Mouse (Mus musculus): ENCODE results near the gene Ap5b1. TPM values are rescaled to one million over a fixed set of nuclear protein-coding genes. Genes with fewer than 3 reads are reported as not detected.

Gene Ap5b1
- total RNA-seq, 2 experiments from 2014 or later: 3.8 to 11.0 TPM

DNA sequence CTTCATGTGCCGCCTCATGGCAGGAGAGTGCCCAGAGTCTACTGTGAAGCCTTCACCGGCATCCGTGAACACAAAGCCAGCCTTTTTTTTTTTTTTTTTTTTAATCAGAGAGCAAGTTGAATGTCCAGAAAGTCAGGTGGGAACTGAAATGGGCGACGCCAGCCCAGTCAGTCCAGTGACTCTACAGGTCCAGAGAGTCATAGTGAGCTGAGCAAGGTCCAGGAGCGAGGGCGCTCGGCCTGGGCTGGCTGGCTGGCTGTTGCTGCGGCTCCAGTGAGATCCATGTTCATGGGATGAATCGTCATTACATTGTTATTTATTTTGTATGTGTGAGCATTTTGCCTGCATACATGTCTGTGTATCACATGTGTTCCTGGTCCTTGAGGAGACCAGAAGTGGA lies 5.0 kb upstream of the Ap5b1 start:
- no peak for ATAC-seq (replicated peaks; ENCODE audit: low FRiP score, poor library complexity, severe bottlenecking)

DNA sequence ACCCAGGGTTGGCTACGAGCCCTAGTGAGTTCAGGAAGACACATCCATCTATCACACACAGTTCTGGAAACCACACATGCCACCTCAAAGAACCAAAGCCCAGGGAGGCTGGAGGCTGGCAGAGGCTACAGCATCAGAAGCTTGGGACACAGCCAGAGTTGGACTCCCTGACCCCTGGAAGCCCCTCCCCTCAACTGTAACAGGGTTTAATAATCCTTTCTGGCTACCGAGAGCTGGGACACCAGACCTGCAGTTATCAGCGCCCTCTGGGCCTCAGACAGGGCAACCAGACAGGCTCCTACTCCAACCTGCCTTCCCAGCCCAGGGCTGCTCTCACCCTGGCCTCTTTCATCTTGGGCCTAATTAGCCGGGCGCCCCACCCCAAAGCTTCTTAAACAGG lies 1.5 kb upstream of the Ap5b1 start:
- no peak for ATAC-seq (replicated peaks; ENCODE audit: low FRiP score, poor library complexity, severe bottlenecking)

GRCm38 (mm10) chr19:5567180-5567533 lies 668 bp upstream of the Ap5b1 start:
- ATAC-seq (replicated peaks; ENCODE audit: low FRiP score, poor library complexity, severe bottlenecking): peak; percentile 2; the same call in 1 of the 2 replicates

DNA sequence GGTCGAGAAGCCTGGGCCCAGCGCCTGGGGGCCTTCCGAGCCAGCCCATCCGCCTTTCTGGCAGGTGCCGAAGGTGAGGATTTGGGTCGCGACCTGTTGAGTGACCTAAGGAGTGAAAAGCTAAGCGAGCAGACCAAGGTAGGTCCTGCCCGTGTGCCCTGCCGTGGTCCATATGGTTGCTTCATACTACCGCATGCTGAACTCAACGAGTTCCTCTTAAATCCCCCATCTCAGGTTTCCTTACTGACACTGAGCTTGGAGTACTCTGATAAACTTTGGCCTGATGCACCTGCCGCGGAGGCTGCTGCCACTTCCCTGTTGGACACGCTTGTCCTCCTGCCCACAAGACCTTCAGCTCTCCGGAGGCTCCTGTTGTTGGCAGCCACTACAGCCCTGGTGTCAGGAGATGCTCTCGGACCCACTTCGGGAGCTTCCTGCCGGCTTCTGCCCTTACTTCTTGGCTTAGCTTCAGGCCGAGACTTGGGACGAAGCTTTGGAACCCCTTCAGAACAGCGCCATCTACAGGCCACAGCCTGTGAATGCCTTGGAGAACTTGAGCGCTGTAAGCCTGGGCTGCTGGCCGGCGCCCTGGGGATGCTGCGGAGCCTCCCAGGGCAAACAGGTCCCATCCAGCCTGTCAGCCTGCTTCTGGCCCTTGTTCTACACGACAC lies 780 bp downstream of the Ap5b1 start:
- peak; percentile 70 for ATAC-seq (replicated peaks; ENCODE audit: low FRiP score, poor library complexity, severe bottlenecking)

DNA sequence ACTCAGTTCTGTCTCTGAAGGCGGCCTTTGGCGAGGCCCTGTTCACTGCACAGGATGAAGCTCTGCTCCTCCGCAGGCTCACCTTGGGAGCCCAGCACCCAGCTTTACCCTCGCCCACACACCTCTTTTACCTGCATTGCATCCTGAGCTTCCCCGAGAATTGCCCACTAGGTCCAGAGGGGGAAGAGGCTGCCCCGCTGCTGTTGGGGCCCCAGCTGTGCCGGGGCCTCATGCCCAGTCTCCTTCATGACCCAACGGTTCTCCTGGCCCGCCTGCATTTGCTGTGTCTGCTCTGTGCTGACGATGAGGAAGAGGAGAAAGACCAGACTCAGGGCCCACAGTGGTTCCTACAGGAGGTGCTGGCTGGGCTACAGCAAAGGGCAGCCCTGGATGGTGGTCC lies 1.7 kb downstream of the Ap5b1 start:
- no peak for ATAC-seq (replicated peaks; ENCODE audit: low FRiP score, poor library complexity, severe bottlenecking)

GRCm38 (mm10) chr19:5570353-5571246 lies 2.8 kb downstream of the Ap5b1 start:
- no peak for ATAC-seq (replicated peaks; ENCODE audit: low FRiP score, poor library complexity, severe bottlenecking)

DNA sequence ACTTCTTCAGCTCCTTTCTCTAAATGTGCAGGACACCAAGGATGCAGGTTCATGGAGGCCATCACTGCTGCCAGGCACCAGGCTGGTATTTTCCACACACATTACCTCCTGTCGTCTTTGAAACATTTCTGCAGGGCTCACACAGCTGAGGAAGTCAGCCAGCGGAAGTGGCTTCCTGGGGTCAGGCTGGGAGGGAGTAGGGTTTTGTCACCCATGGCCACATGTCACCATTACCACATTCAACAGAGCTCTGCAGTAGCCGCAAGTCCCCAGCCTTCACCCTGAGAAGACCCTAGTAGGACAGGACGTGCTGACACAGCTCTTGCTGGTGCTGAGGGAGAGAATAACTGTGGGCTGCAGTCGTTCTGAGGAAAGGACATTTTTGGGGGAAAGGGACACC lies 4.0 kb downstream of the Ap5b1 start:
- ATAC-seq (replicated peaks; ENCODE audit: low FRiP score, poor library complexity, severe bottlenecking): no peak

DNA sequence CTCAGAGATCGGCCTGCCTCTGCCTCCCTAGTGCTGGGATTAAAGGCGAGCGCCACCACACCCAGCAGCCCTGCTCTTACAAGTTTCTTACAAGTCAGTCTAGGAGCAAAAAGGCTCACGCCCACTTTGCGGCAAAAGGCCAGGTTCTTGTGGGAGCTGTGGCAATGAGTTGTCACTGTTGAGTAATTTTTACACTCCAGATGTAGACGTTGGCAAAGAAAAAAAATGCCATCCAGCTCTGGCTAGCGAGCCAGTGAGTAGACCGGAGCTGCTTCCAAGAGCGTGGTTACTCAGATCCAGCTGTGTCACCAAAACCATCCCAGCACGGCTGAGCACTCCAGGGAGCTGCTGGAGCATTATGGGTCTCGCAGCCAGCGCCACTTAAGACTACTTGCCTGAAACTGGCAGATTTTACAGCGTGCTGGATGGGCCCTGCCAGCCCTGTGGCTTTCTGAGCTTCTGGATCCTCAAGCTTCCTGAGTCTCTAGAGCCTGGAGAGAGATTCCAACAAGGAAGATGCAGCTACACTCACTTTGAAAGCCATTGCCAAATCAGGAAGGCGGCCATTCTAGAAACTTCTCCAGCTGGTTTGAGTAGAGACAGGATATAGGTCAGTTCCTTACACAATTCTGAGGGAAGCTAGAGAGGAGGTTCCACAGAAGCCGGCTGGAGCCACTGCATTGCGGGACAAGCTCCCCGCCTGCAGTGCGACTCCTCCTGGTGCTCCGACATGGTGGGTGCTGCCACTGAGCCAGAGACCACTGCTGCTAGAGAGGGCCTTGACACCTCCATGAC lies 4.7 kb downstream of the Ap5b1 start:
- no peak for ATAC-seq (replicated peaks; ENCODE audit: low FRiP score, poor library complexity, severe bottlenecking)

DNA sequence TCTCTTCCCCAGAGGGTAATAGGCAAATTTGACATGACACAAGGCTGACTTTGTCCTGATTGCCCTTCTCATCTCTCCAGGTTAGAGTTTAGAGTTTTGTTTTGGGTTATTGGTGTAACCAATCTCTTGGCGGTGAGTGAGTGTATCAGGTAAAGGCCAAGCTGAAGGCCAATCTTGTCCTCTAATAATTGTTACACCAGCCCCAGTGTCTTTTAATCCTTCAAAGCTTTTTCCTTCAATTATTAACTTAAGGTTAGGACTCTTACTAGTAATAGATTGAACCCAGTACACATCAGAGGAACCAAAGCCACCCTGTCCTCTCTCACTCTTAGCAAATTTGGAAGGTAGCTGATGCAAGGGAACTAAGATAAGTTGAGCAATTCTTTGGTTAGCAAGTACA lies 7.5 kb downstream of the Ap5b1 start:
- no peak for ATAC-seq (replicated peaks; ENCODE audit: low FRiP score, poor library complexity, severe bottlenecking)

- no peak for ATAC-seq (replicated peaks; ENCODE audit: low FRiP score, poor library complexity, severe bottlenecking)
Measured at GRCm38 (mm10) chr19:5579971-5580370, 12.1 kb downstream of the Ap5b1 start.

DNA sequence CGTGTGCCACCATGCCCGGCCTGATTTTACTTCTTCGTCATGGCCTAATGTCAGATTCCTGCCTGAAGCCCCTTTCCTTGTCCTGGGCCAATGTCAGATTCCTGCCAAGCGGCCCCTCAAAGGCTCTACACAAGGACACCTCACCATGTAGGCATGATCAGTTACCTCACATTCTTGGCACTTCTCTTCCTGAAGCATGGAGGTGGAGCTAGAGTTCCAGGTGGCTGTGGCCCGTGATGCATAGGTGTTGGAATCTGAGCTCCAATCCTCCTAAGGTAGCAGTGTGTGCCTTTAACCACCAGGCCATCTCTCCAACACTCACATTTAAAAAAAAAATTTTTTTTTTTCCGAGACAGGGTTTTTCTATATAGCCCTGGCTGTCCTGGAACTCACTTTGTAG lies 13.0 kb downstream of the Ap5b1 start:
- no peak for ATAC-seq (replicated peaks; ENCODE audit: low FRiP score, poor library complexity, severe bottlenecking)

DNA sequence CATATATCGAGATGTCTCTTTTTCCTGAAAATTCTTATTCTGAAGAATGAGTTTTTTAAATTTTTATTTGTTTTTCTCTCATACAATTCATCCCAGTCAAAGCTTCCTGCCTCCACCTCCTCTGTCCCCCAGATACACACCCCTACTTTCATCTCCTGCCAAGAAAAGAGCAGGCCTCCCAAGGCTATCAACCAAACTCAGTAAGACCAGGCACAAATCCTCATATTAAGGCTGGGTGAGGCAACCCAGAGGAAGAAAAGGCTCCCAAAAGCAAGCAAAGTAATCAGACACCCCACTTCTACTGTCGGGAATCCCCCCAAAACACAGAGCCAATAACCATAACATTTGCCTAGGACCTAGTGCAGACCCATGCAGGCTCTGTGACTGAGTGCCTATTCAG lies 14.2 kb downstream of the Ap5b1 start:
- no peak for ATAC-seq (replicated peaks; ENCODE audit: low FRiP score, poor library complexity, severe bottlenecking)

DNA sequence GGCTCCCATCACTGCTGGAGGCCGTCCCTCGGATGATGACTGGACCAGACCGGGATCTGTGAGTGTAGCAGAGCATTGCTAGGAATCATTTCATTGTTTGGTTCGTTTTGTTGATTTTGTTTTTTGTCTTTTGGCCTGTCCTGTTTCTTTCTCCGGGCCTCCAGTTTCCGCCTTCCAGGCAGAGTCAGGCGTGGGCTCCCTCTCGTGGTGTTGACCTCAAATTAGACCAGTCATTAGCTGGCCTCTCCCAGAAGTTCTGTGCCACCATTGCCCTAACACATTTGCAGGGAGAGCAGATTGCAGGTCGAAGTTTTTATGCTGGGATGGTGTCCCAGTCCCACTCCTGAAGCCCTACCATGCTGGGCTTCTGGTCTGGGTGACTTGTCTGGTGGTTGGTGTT lies 21.3 kb downstream of the Ap5b1 start:
- ATAC-seq (replicated peaks; ENCODE audit: low FRiP score, poor library complexity, severe bottlenecking): 0 out of 2 replicates have a peak, but pooled peaks have one; percentile 39

GRCm38 (mm10) chr19:5591888-5592287 lies 24.1 kb downstream of the Ap5b1 start:
- no peak for ATAC-seq (replicated peaks; ENCODE audit: low FRiP score, poor library complexity, severe bottlenecking)

- ATAC-seq (replicated peaks; ENCODE audit: low FRiP score, poor library complexity, severe bottlenecking): no peak
Measured at GRCm38 (mm10) chr19:5599224-5599623, 31.4 kb downstream of the Ap5b1 start.

DNA sequence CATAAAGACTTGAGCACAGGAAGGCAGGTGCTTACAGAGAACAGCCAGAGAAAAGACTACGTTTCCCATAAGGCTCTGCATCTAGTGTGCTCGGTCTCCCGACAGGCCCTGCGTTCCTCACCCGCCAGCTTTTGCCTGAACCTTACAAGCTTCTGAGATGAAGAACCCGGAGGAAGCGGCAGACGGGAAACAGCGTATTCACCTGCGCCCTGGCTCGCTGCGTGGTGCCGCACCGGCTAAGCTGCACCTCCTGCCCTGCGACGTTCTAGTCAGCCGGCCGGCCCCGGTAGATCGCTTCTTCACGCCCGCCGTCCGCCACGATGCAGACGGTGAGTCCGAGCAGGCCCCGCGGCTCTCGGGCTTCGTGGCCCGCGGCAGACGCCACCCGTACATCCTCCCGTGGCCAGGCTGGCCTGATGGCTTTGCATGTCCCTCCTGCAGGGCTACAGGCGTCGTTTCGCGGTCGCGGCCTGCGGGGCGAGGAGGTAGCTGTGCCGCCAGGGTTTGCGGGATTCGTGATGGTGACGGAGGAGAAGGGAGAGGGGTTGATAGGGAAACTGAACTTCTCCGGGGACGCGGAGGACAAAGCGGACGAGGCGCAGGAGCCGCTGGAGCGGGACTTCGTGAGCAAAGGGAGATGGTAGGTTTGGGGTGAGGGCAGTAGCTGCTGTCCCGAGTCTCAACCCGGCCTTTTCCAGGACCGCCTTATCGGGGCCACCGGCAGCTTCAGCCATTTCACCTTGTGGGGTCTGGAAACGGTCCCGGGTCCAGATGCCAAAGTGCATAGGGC lies 34.1 kb downstream of the Ap5b1 start, which contains the start of gene Rnaseh2c:
Rnaseh2c (plus strand) TSS at position 122 of the 790 bp plus-strand sequence.
- peak; percentile 91 for ATAC-seq (replicated peaks; ENCODE audit: low FRiP score, poor library complexity, severe bottlenecking)

DNA sequence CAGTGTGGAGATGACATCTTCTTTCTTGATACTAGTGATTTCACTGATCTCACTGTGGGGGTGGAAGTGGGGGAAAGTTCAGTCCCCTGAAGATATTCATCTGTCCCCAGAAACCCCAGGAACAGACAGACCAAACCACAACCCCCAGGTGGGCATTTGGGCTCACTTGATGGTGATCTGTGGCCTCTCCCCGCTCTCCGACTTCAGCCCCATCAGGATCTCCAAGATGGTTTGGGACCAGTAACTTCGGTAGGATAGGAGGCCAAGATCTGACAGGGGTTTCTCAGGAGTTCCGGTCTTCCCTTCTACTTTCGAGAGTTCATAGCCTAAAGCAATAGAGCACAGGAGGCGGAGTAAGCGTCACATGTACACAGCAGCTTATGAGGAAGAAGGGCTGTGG lies 35.8 kb downstream of the Ap5b1 start:
- no peak for ATAC-seq (replicated peaks; ENCODE audit: low FRiP score, poor library complexity, severe bottlenecking)

GRCm38 (mm10) chr19:5605126-5605525 lies 37.3 kb downstream of the Ap5b1 start:
- no peak for ATAC-seq (replicated peaks; ENCODE audit: low FRiP score, poor library complexity, severe bottlenecking)

- ATAC-seq (replicated peaks; ENCODE audit: low FRiP score, poor library complexity, severe bottlenecking): no peak
Measured at GRCm38 (mm10) chr19:5606196-5606595, 38.4 kb downstream of the Ap5b1 start.

Data from erythroid progenitor cell, adult 5-6 weeks (primary cell).